Mouse (Mus musculus): ENCODE measurements around the gene Pigu. TPM values are rescaled to one million over a fixed set of nuclear protein-coding genes. Genes with fewer than 3 reads are reported as not detected.

Gene Pigu
- polyA plus RNA-seq, 1 experiment = 44.1 TPM

DNA sequence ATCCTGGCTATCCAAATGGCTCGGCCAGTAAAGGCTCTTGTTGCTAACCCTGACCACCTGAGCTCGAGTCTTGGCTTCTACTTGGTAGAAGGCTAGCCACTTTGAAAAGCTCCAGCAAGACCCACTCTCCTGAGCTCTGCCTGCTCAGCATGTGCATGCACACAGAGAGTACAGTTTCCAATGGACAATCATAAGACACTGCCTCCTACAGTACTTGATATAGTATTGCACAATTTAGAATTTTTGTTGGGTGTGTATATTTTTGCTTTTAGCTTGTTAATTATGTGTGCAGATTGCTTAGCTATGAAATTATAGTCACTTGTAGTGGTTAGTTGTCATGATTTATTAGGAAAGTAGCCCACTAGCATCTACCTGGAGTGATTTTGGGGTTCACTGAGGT lies 108.5 kb downstream of the Pigu start:
- no peak for TF ChIP-seq POLR2A (IDR thresholded peaks at IDR 0.05; ENCODE audit: insufficient read depth, low read length)
- TF ChIP-seq CTCF (IDR thresholded peaks at IDR 0.05; ENCODE audit: low read depth, low read length) = no peak
- TF ChIP-seq EP300 (IDR thresholded peaks at IDR 0.05; ENCODE audit: insufficient read depth, low read depth, low read length) = no peak

DNA sequence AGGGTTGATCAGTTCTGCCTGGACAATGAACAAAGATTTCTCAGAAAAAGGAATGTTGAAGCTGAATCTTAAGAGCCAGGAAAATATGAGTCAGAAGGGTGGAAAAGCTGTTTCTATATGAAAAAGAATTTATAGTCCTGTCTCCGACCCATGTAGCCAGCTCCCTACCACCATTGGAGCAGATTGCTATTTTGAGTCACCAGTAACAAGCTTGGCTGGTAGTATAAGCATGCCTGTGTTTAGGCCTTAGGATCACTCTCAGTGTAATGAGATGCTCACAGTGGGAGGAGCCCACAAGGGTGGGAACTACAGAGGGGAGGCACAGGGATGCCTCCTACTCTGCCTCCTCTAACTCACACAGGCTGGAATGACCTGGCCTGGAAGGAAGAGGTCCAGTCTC lies 109.0 kb downstream of the Pigu start:
- Histone ChIP-seq H3K9ac (ENCODE audit: low read depth, poor library complexity, severe bottlenecking) (no peak overlapping the region), H3K27me3 (ENCODE audit: control insufficient read depth, insufficient read depth, low read length, poor library complexity, severe bottlenecking) (no peaks in the 10 kb centered on the region), H3K36me3 (ENCODE audit: control insufficient read depth, insufficient read depth, low read length, poor library complexity, severe bottlenecking) (peaks cover 17% of the 10 kb centered on the region), H3K27ac (ENCODE audit: insufficient read depth, low read length) (no peak overlapping the region), H3K9me3 (replicated peaks; ENCODE audit: control insufficient read depth, insufficient read depth, low read length, poor library complexity, severe bottlenecking) (no peaks in the 10 kb centered on the region), H3K4me3 (ENCODE audit: low read depth, low read length) (no peak overlapping the region), H3K4me1 (ENCODE audit: control insufficient read depth, insufficient read depth, low read length) (no peaks in the 10 kb centered on the region)
- no peak for TF ChIP-seq CTCF (IDR thresholded peaks at IDR 0.05; ENCODE audit: low read depth, low read length)

More for the DNA sequence above, 108.5 kb downstream of the Pigu start:
- H3K4me3 ChIP-seq (ENCODE audit: low read depth, low read length) = no peak overlapping the region
- no peaks in the 10 kb centered on the region for H3K4me1 ChIP-seq (ENCODE audit: control insufficient read depth, insufficient read depth, low read length)
- H3K27ac ChIP-seq (ENCODE audit: insufficient read depth, low read length) = no peak overlapping the region
- H3K27me3 ChIP-seq (ENCODE audit: control insufficient read depth, insufficient read depth, low read length, poor library complexity, severe bottlenecking) = no peaks in the 10 kb centered on the region
- no peaks in the 10 kb centered on the region for H3K9me3 ChIP-seq (replicated peaks; ENCODE audit: control insufficient read depth, insufficient read depth, low read length, poor library complexity, severe bottlenecking)
- peaks cover 17% of the 10 kb centered on the region for H3K36me3 ChIP-seq (ENCODE audit: control insufficient read depth, insufficient read depth, low read length, poor library complexity, severe bottlenecking)
- no peak overlapping the region for H3K9ac ChIP-seq (ENCODE audit: low read depth, poor library complexity, severe bottlenecking)

DNA sequence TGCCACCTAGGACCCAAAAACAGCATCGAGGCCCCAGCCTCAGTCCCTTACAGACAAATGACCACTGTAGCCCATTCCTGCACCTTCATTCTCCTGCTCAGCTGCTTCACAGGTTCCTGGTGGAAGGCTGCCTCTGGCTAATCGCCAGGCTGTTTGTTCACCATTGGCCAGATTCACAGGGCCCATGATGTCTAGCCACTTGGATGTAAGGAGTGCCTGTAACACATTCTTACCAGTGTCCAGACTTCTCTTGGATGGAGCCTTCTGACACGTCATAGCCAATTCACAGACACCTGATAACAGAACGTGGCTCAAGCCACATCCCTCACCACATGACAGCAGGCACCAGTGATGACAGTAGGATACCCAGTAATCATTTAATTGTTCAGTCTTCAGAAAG lies 111.0 kb downstream of the Pigu start:
- H3K9ac ChIP-seq (ENCODE audit: low read depth, poor library complexity, severe bottlenecking) = no peak overlapping the region
- TF ChIP-seq POLR2A (IDR thresholded peaks at IDR 0.05; ENCODE audit: insufficient read depth, low read length) (no peak), CTCF (IDR thresholded peaks at IDR 0.05; ENCODE audit: low read depth, low read length) (no peak), EP300 (IDR thresholded peaks at IDR 0.05; ENCODE audit: insufficient read depth, low read depth, low read length) (no peak)
- no peaks in the 10 kb centered on the region for H3K4me1 ChIP-seq (ENCODE audit: control insufficient read depth, insufficient read depth, low read length)
- no peak overlapping the region for H3K4me3 ChIP-seq (ENCODE audit: low read depth, low read length)
- H3K9me3 ChIP-seq (replicated peaks; ENCODE audit: control insufficient read depth, insufficient read depth, low read length, poor library complexity, severe bottlenecking) = no peaks in the 10 kb centered on the region
- H3K36me3 ChIP-seq (ENCODE audit: control insufficient read depth, insufficient read depth, low read length, poor library complexity, severe bottlenecking) = peaks cover 17% of the 10 kb centered on the region
- no peaks in the 10 kb centered on the region for H3K27me3 ChIP-seq (ENCODE audit: control insufficient read depth, insufficient read depth, low read length, poor library complexity, severe bottlenecking)
- no peak overlapping the region for H3K27ac ChIP-seq (ENCODE audit: insufficient read depth, low read length)

DNA sequence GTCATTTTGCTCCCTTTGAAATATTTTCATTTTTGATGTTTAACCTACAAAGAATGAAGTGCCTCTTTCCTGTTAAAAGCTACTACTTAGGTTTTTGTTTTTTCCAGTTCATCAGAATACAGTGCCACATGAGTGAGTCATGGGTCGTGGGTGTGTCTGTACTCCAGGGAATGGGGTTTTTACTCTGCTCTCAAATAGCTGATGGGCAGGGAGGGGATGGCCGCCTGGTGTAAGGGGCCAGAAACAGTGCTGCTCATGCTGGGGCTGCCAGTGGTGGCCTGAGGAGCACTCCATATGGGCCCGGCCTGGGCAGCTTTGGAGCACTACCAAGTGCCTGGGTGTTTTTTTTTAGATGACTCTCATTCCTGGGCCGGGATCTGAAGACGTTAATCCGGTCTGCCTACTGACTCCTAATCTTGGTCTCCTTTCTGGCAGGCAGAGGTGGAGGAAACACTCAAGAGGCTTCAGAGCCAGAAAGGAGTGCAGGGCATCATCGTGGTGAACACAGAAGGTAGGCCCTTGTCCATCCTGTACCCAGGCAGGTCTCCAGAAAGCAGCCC lies 114.9 kb downstream of the Pigu start:
- no peaks in the 10 kb centered on the region for H3K4me1 ChIP-seq (ENCODE audit: control insufficient read depth, insufficient read depth, low read length)
- H3K4me3 ChIP-seq (ENCODE audit: low read depth, low read length) = no peak overlapping the region
- TF ChIP-seq CTCF (IDR thresholded peaks at IDR 0.05; ENCODE audit: low read depth, low read length) (no peak), EP300 (IDR thresholded peaks at IDR 0.05; ENCODE audit: insufficient read depth, low read depth, low read length) (no peak), POLR2A (IDR thresholded peaks at IDR 0.05; ENCODE audit: insufficient read depth, low read length) (no peak)
- no peaks in the 10 kb centered on the region for H3K27me3 ChIP-seq (ENCODE audit: control insufficient read depth, insufficient read depth, low read length, poor library complexity, severe bottlenecking)
- H3K9me3 ChIP-seq (replicated peaks; ENCODE audit: control insufficient read depth, insufficient read depth, low read length, poor library complexity, severe bottlenecking) = no peaks in the 10 kb centered on the region
- no peak overlapping the region for H3K27ac ChIP-seq (ENCODE audit: insufficient read depth, low read length)
- peaks cover 6% of the 10 kb centered on the region; the same call in 1 of the 2 replicates for H3K36me3 ChIP-seq (ENCODE audit: control insufficient read depth, insufficient read depth, low read length, poor library complexity, severe bottlenecking)
- H3K9ac ChIP-seq (ENCODE audit: low read depth, poor library complexity, severe bottlenecking) = no peak overlapping the region

DNA sequence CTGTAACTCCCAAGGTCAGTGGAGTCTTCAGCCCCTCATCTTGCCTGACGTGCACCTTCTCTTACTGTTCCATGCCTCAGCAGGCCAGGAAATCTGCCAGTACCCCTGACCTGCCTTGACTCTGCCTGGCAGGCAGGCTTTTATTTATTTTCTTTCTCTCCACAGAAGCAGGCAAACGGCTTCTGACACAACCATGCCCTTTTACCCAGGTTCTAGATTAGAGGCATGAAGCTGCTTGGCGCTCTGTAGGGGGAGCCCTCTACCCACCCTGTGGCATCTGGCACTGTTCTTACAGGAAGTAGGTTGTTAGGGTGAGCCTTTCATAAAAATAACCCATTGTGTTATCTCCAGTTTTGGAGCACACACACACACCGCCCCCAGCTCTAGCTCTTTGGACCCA lies 116.3 kb downstream of the Pigu start:
- peaks cover 6% of the 10 kb centered on the region; the same call in 1 of the 2 replicates for H3K36me3 ChIP-seq (ENCODE audit: control insufficient read depth, insufficient read depth, low read length, poor library complexity, severe bottlenecking)
- no peaks in the 10 kb centered on the region for H3K9me3 ChIP-seq (replicated peaks; ENCODE audit: control insufficient read depth, insufficient read depth, low read length, poor library complexity, severe bottlenecking)
- no peak overlapping the region for H3K4me3 ChIP-seq (ENCODE audit: low read depth, low read length)
- no peak overlapping the region for H3K27ac ChIP-seq (ENCODE audit: insufficient read depth, low read length)
- H3K9ac ChIP-seq (ENCODE audit: low read depth, poor library complexity, severe bottlenecking) = no peak overlapping the region
- no peaks in the 10 kb centered on the region for H3K27me3 ChIP-seq (ENCODE audit: control insufficient read depth, insufficient read depth, low read length, poor library complexity, severe bottlenecking)
- TF ChIP-seq CTCF (IDR thresholded peaks at IDR 0.05; ENCODE audit: low read depth, low read length) = peak; percentile 33
- TF ChIP-seq EP300 (IDR thresholded peaks at IDR 0.05; ENCODE audit: insufficient read depth, low read depth, low read length) = no peak
- H3K4me1 ChIP-seq (ENCODE audit: control insufficient read depth, insufficient read depth, low read length) = no peaks in the 10 kb centered on the region

DNA sequence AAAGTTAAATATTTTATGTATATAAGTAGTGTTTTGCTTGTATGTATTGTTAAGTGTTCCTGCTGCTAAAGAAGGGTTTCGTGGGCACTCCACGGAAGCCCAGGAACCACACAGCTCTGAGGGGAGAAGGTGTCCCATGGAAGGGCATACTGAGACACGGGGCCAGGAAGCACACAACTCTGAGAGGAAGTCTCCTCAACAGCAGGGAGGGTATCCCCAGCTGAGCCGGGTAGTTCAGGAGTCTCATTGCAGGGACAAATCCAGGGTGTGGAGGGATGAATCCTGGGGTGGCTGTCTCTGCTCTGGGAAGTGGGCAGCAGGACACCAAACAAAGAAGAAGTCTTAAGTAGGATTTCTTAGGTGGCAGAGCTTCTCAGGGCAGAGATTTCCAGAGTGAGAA lies 120.0 kb downstream of the Pigu start:
- no peaks in the 10 kb centered on the region for H3K9me3 ChIP-seq (replicated peaks; ENCODE audit: control insufficient read depth, insufficient read depth, low read length, poor library complexity, severe bottlenecking)
- no peaks in the 10 kb centered on the region for H3K36me3 ChIP-seq (ENCODE audit: control insufficient read depth, insufficient read depth, low read length, poor library complexity, severe bottlenecking)
- no peaks in the 10 kb centered on the region for H3K4me1 ChIP-seq (ENCODE audit: control insufficient read depth, insufficient read depth, low read length)
- TF ChIP-seq CTCF (IDR thresholded peaks at IDR 0.05; ENCODE audit: low read depth, low read length) = no peak
- TF ChIP-seq EP300 (IDR thresholded peaks at IDR 0.05; ENCODE audit: insufficient read depth, low read depth, low read length) = no peak
- TF ChIP-seq POLR2A (IDR thresholded peaks at IDR 0.05; ENCODE audit: insufficient read depth, low read length) = no peak
- H3K27ac ChIP-seq (ENCODE audit: insufficient read depth, low read length) = no peak overlapping the region
- H3K9ac ChIP-seq (ENCODE audit: low read depth, poor library complexity, severe bottlenecking) = peak overlapping the region; percentile 74
- H3K4me3 ChIP-seq (ENCODE audit: low read depth, low read length) = peak overlapping the region; percentile 40
- no peaks in the 10 kb centered on the region for H3K27me3 ChIP-seq (ENCODE audit: control insufficient read depth, insufficient read depth, low read length, poor library complexity, severe bottlenecking)
